Mouse (Mus musculus): ENCODE measurements at regions not wholly inside any gene's neighbourhood (a gene's known extent, or its start where the extent isn't known, plus 50 kb on each side); places are given as distances from the start of the nearest gene placed in this dataset.
"Not testable (repeated sequence)": the region's sequence is repeated elsewhere in the genome, so short reads cannot be mapped to it uniquely, and the experiment has no call there.

GRCm38 (mm10) chr1:99599696-99600489 is 172.7 kb upstream of the Cntnap5b start:
- DNase-seq (ENCODE audit: low spot score in 2 of 2), result no peak
- intact Hi-C loops (cut with DNase I), result no loop called here

DNA sequence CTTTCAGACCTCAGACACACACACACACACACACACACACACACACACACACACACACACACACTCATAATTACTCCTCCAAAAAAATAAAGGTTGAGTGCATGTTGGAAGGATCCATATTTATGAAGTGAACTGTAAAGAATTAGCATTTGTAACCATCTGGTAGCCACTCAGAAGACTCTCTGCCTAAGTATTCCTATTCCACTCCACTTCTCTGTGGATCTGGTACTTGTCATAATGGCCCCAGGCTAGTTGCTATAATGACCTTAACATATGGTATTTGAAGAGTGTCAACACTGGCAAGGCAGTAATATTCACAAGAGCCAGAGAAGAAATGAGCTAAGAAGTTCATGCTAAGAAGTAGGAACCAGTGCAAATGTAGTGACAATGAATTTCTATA is 167.4 kb upstream of the Cntnap5b start:
- intact Hi-C loops (cut with DNase I), result no loop called here

GRCm38 (mm10) chr1:99619221-99619620 is 153.3 kb upstream of the Cntnap5b start:
- DNase-seq (ENCODE audit: low spot score in 2 of 2), result no peak
- intact Hi-C loops (cut with DNase I), result no loop called here

More for the DNA sequence above, 167.4 kb upstream of the Cntnap5b start:
- DNase-seq (ENCODE audit: low spot score in 2 of 2), result no peak

DNA sequence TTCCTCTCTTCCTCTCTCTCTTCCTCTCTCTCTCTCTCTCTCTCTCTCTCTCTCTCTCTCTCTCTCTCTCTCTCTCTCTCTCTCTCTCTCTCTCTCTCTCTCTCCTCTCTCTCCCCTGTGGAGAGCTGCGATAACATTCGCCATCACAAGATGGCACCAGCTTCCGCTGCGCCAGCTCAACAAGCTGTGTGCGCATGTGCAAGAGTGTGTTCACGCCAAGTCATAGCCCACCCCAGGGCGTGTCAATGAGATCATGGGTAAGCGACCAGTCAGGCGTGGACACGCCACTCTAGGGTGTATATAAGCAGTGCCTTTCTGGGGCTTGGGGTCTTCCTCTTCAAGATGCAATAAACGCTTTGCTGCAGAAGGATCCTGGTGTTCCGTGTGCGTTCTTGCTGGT is 141.6 kb upstream of the Cntnap5b start:
- intact Hi-C loops (cut with DNase I); DNase-seq (ENCODE audit: low spot score in 2 of 2): not testable (repeated sequence)

- intact Hi-C loops (cut with DNase I), result no loop called here
- no peak for DNase-seq (ENCODE audit: low spot score in 2 of 2)
Observed at GRCm38 (mm10) chr1:99663641-99664040, 108.9 kb upstream of the Cntnap5b start.

GRCm38 (mm10) chr1:99679980-99680379 is 92.6 kb upstream of the Cntnap5b start:
- intact Hi-C loops (cut with DNase I), result no loop called here
- DNase-seq (ENCODE audit: low spot score in 2 of 2), result no peak

GRCm38 (mm10) chr1:99697089-99697488 is 75.5 kb upstream of the Cntnap5b start:
- no peak for DNase-seq (ENCODE audit: low spot score in 2 of 2)
- intact Hi-C loops (cut with DNase I), result no loop called here

- intact Hi-C loops (cut with DNase I), result no loop called here
- DNase-seq (ENCODE audit: low spot score in 2 of 2), result peak in 1 of 2 experiments; percentile 4
Observed at GRCm38 (mm10) chr1:99714912-99715311, 57.7 kb upstream of the Cntnap5b start.

GRCm38 (mm10) chr1:99716266-99716665 is 56.3 kb upstream of the Cntnap5b start:
- no peak for DNase-seq (ENCODE audit: low spot score in 2 of 2)
- intact Hi-C loops (cut with DNase I), result no loop called here
